Mouse (Mus musculus): ENCODE measurements around the gene Enah.

The Enah gene

DNA sequence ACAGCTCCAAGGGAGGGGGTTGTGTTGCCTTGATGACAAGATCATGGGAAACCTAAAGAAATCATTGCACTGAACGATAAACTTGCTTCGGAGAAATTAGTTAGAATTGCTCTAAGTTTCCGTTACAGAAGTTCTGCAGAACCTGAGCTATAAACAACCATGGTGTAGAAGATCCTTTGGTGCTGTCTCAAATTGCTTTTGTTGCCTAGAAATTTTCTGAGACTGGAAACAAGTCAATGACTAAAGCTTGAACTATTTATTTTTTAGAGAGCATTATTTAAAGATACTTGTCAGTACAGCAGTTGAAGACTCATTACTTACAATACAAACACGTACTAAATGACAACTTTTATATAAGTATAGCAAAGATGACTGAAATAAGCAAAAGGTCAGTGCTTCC, 56.4 kb downstream of the Enah start:
- no peak for DNase-seq (ENCODE audit: low spot score)

GRCm38 (mm10) chr1:181960383-181960782, 59.4 kb downstream of the Enah start:
- DNase-seq (ENCODE audit: low spot score) = no peak

- DNase-seq (ENCODE audit: low spot score) = no peak
These were observed 61.4 kb downstream of the Enah start for GRCm38 (mm10) chr1:181958392-181958791.

DNA sequence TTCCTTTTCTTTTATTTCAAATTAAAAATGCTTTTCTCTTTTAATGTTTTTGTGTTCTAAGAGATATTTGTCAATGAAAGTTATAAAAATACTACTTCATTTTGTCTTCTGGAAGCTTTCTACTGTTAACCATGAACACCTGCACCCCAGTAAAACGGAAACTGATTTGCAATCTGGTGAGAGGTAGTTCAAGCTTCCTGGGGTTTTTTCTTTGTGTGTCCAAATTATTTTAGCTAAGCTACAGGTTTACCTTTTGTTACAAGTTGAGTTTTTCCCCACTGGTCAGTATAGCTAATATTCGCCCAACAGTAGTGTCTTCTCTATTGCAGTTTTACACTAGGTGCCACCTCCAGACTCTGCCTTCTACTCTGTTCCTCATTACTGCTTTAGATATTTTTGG, 62.1 kb downstream of the Enah start:
- no peak for DNase-seq (ENCODE audit: low spot score)

- no peak for DNase-seq (ENCODE audit: low spot score)
These were observed 66.2 kb downstream of the Enah start for GRCm38 (mm10) chr1:181953547-181953946.

- no peak for DNase-seq (ENCODE audit: low spot score)
These were observed 68.5 kb downstream of the Enah start for GRCm38 (mm10) chr1:181951266-181951665.

- DNase-seq (ENCODE audit: low spot score) = no peak
These were observed 69.1 kb downstream of the Enah start for GRCm38 (mm10) chr1:181950721-181951120.

- no peak for DNase-seq (ENCODE audit: low spot score)
These were observed 71.6 kb downstream of the Enah start for GRCm38 (mm10) chr1:181948191-181948590.

DNA sequence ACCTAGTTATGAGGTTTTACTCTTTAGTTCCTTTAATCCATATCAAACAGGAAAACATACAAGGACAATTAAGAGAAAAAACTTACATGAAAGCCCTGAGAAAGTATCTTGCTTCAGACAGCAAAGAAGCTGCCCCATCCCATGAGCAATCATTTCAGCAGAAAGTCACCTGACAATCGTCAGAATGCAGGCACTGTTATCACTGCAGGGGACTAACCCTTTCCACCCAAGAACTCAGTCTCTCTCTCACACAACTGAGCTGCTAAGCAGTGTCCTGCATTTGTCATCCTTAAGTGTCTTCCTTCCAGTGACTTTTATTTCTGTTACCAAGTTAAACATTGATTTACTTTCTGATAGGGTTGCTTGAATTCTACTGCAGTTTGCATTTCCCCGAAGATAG, 82.7 kb downstream of the Enah start:
- no peak for DNase-seq (ENCODE audit: low spot score)

GRCm38 (mm10) chr1:181928388-181928787, 91.4 kb downstream of the Enah start:
- no peak for DNase-seq (ENCODE audit: low spot score)

GRCm38 (mm10) chr1:181923384-181923783, 96.4 kb downstream of the Enah start:
- DNase-seq (ENCODE audit: low spot score) = no peak

- DNase-seq (ENCODE audit: low spot score) = no peak
These were observed 98.0 kb downstream of the Enah start for GRCm38 (mm10) chr1:181921580-181922494.

GRCm38 (mm10) chr1:181911841-181912240, 107.9 kb downstream of the Enah start:
- no peak for DNase-seq (ENCODE audit: low spot score)

DNA sequence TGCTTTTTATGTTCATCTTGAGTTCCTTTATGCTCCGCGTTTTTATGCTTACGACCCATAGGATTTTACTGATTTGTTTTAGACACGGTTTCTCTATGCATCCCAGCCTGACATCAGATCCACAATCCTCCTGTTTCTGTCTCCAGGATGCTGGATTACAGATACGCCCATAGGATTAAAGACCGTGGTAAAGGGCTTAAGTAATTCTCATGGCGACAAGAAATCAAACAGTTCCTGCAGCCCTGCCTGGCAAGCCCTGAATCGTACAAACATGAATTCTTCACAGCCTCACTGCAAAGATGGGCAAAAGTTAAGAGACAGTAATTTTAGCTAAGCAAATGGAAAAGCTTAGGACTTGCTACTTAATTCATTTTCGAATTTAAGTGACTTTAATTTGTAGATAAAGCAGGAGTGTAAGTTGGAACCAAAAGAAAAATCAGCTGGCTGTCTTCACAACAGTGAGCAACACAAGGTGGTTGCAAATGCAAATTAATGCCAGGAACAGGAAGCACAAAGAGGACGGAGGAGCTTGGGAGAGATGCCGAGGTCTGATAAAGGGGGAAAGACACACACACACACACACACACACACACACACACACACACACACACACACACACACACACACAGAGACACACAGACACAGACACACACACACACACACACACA, 118.0 kb downstream of the Enah start:
- no peak for DNase-seq (ENCODE audit: low spot score)

- no peak for DNase-seq (ENCODE audit: low spot score)
These were observed 118.9 kb downstream of the Enah start for GRCm38 (mm10) chr1:181900846-181901245.

DNA sequence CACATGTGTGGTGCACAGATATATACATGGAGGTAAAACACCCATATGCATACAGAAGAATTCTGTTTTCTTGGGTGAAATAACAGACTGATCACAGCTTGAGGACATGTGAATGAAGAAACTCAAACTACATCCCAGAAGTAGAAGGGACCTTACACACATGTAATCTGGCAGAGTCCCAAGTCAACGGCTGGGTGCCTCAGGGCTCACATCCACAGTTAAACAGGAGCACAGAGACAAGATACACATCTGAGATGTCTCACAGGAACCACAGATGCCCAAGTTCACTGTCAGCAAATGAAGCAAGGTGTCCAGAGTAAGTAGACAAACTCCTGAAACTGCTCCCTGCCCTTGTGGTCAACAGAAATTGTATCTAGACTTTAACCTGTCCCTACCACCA, 120.8 kb downstream of the Enah start:
- DNase-seq (ENCODE audit: low spot score) = no peak

DNA sequence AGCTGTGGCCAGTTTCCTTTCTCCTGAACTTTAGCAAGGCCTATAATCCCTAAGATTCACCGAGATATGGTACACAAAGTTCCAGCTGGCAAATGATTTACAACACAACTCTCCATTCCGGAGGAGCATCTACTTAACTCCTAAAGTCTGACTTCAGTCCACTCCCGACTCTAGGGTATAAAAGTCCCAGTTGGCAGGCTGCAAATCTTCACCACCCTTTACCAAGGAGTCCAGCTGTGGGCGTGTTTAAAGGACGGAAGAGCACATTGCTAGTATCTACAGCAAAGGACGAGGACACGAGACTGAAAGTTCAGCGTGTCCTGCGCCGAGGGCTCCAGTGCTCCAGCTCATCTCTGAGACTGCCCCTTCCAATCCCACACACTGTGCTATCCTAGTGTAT, 122.8 kb downstream of the Enah start:
- DNase-seq (ENCODE audit: low spot score) = no peak

DNA sequence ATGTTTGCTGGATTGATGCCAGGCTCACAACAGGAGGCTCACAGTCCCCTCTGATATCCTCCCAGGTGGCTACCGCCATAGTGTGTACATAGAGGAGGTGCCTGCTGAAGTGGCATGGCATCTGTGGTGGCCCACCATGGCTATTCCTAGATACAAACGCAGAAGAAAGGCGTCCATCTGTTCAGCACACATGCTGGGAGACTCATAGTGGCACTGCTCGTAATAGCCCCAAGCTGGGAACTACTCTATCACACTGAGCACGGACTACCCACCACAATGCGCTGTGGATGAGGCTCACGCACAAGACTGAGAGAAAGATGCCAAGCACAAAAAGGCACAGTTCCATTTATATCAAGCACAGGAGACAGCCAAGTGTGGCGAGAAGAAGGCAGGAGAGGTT, 126.1 kb downstream of the Enah start:
- no peak for DNase-seq (ENCODE audit: low spot score)

DNA sequence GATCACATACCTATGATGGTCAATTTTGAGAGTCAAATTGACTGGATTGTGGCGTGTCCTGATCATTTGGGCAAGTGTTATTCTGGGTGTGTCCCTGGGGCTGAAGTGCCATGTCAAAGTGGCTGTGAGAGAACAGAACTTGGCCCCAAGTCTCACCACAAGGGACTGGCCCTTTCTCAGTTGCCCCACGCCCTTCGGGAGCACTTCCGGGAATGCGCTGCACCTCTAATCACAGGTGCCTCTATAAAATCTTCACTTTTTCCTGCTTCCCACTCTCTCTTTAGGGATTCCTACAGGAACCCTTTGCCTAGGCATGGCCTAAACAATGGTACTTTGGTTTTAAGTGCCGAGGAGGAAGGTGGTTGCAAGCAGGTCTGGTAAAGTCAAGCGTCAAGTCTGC, 130.1 kb downstream of the Enah start:
- DNase-seq (ENCODE audit: low spot score) = no peak

GRCm38 (mm10) chr1:181888801-181889200, 131.0 kb downstream of the Enah start:
- peak; percentile 56 for DNase-seq (ENCODE audit: low spot score)

GRCm38 (mm10) chr1:181881532-181881931, 138.3 kb downstream of the Enah start:
- DNase-seq (ENCODE audit: low spot score) = no peak

DNA sequence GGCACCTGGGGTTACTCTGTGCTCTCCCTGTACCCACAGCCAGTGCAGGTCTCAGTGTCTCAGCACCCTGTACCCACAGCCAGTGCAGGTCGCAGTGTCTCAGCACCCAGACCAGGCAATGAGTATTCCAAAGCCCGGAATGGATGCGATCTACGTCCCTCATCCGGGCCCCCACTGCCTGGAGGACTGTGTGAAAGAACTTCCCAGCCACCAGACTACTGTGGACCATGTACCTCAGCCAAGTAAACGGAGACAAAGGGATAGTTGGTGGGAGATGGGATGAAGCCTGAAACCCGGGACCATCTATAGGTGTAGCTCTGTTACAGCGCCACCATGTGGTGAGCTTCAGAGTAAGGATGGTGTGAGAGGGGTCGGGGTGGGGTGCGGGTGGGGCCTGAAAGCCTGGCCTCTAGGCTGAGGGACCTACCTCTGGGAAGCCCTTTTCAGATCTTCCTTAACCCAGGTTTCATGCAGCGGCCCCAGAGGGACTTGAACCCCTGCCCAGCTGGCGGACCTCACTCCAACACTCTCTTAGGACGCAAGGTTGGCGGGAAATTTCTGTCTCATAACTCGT, 139.0 kb downstream of the Enah start:
- no peak for DNase-seq (ENCODE audit: low spot score)

- no peak for DNase-seq (ENCODE audit: low spot score)
These were observed 141.4 kb downstream of the Enah start for GRCm38 (mm10) chr1:181878436-181878835.

Data from urinary bladder, postnatal 10 days (tissue).